In genomic region chr4:64897935-64898334, GRCm38 (mm10) we compare ENCODE assay signal across 21 mouse cellular contexts.
A peak's percentile ranks its signal among the peaks of the same experiment; 100 is the strongest.
DNase-seq lines count a peak whose midpoint lies in the region; ATAC-seq lines count a peak whose summit lies in the region.
"Had no signal": no experiment of that assay in that cellular context is flagged by ENCODE, and none has a peak within 500 bp of the region (broad histone marks: within the 10 kb centered on the region; RNA-seq: fewer than 3 reads in every experiment).

No protein-coding gene starts in this region.

- no peak overlapping the region for H3K27ac ChIP-seq in embryonic facial prominence, embryonic 14.5 days (replicated peaks; ENCODE audit: low read depth, low read length)
- H3K27ac ChIP-seq in embryonic facial prominence, embryonic 10.5 days (replicated peaks): no peak overlapping the region
- H3K27ac ChIP-seq in hindbrain, embryonic 16.5 days (ENCODE audit: low read depth, low read length): no peak overlapping the region
- H3K27ac ChIP-seq: forebrain, embryonic 13.5 days; gastrocnemius, adult 2 months; heart, embryonic 13.5 days; hindbrain, embryonic 12.5 days; hindbrain, postnatal 0 days had no signal

- H3K9ac ChIP-seq in embryonic facial prominence, embryonic 14.5 days (ENCODE audit: low read depth, low read length): no peak overlapping the region
- H3K9ac ChIP-seq in hindbrain, embryonic 16.5 days (ENCODE audit: low read depth, low read length): no peak overlapping the region
- H3K9ac ChIP-seq: forebrain, embryonic 13.5 days; forebrain, postnatal 0 days; heart, embryonic 13.5 days; hindbrain, embryonic 12.5 days had no signal

- no peak overlapping the region for H3K4me2 ChIP-seq in embryonic facial prominence, embryonic 14.5 days (ENCODE audit: low read depth, low read length)
- no peak overlapping the region for H3K4me2 ChIP-seq in hindbrain, embryonic 16.5 days (ENCODE audit: low read length)
- H3K4me2 ChIP-seq: forebrain, embryonic 13.5 days; heart, embryonic 13.5 days; hindbrain, embryonic 12.5 days had no signal

- H3K4me3 ChIP-seq in embryonic facial prominence, embryonic 14.5 days (ENCODE audit: low read depth, low read length): no peak overlapping the region
- no peak overlapping the region for H3K4me3 ChIP-seq in embryonic facial prominence, embryonic 10.5 days
- no peak overlapping the region for H3K4me3 ChIP-seq in hindbrain, embryonic 16.5 days (ENCODE audit: low read length)
- H3K4me3 ChIP-seq: forebrain, embryonic 13.5 days; gastrocnemius, adult 2 months; heart, embryonic 13.5 days; hindbrain, embryonic 12.5 days had no signal

- H3K9me3 ChIP-seq in embryonic facial prominence, embryonic 14.5 days (ENCODE audit: control insufficient read depth, low read length): no peaks in the 10 kb centered on the region
- no peaks in the 10 kb centered on the region for H3K9me3 ChIP-seq in embryonic facial prominence, embryonic 10.5 days
- no peaks in the 10 kb centered on the region for H3K9me3 ChIP-seq in hindbrain, embryonic 16.5 days (ENCODE audit: control insufficient read depth, low read length)
- H3K9me3 ChIP-seq: forebrain, embryonic 13.5 days; heart, embryonic 13.5 days; hindbrain, embryonic 12.5 days had no signal

- WGBS in embryonic facial prominence, embryonic 14.5 days: 55% methylated on average over 3 of the region's 3 CpGs
- WGBS in embryonic facial prominence, embryonic 10.5 days: 87% methylated on average over 3 of the region's 3 CpGs
- WGBS in hindbrain, embryonic 16.5 days: 80% methylated on average over 3 of the region's 3 CpGs

- peak; percentile 55 for DNase-seq in embryonic facial prominence, embryonic 14.5 days (ENCODE audit: low spot score)
- DNase-seq in embryonic facial prominence, embryonic 10.5 days (ENCODE audit: low spot score): no peak
- peak; percentile 83 for DNase-seq in NIH3T3 (ENCODE audit: low read depth)
- DNase-seq in fibroblast of lung, adult 2 months (ENCODE audit: low read depth): peak; percentile 59
- no peak for DNase-seq in gastrocnemius, postnatal 10 days
- DNase-seq: adrenal gland, postnatal 14 days; cerebellum, adult 2 months; cerebellum, postnatal 10 days; forebrain, postnatal 0 days; gastrocnemius, adult 2 months; gastrocnemius, postnatal 36 days; heart, adult 11 months; heart, postnatal 4 days; kidney, adult 11 months had no signal

- no peaks in the 10 kb centered on the region for H3K4me1 ChIP-seq in embryonic facial prominence, embryonic 14.5 days (ENCODE audit: control insufficient read depth, insufficient read depth, low read length)
- H3K4me1 ChIP-seq in embryonic facial prominence, embryonic 10.5 days: no peaks in the 10 kb centered on the region
- H3K4me1 ChIP-seq in hindbrain, embryonic 16.5 days (ENCODE audit: control insufficient read depth, insufficient read depth, low read depth, low read length): no peaks in the 10 kb centered on the region
- H3K4me1 ChIP-seq: forebrain, embryonic 13.5 days; heart, embryonic 13.5 days; hindbrain, embryonic 12.5 days had no signal

- no peaks in the 10 kb centered on the region for H3K27me3 ChIP-seq in embryonic facial prominence, embryonic 14.5 days (replicated peaks; ENCODE audit: control insufficient read depth, insufficient read depth, low read length)
- no peaks in the 10 kb centered on the region for H3K27me3 ChIP-seq in embryonic facial prominence, embryonic 10.5 days (replicated peaks; ENCODE audit: low read depth, poor library complexity, severe bottlenecking)
- no peaks in the 10 kb centered on the region for H3K27me3 ChIP-seq in hindbrain, embryonic 16.5 days (replicated peaks; ENCODE audit: control insufficient read depth, insufficient read depth, low read length)
- H3K27me3 ChIP-seq: forebrain, embryonic 13.5 days; heart, embryonic 13.5 days; hindbrain, embryonic 12.5 days had no signal

- no peaks in the 10 kb centered on the region for H3K36me3 ChIP-seq in embryonic facial prominence, embryonic 14.5 days (ENCODE audit: control insufficient read depth, insufficient read depth, low read length)
- H3K36me3 ChIP-seq in embryonic facial prominence, embryonic 10.5 days (replicated peaks): no peaks in the 10 kb centered on the region
- H3K36me3 ChIP-seq in hindbrain, embryonic 16.5 days (ENCODE audit: control insufficient read depth, insufficient read depth, low read length): no peaks in the 10 kb centered on the region
- H3K36me3 ChIP-seq: heart, embryonic 13.5 days; hindbrain, embryonic 12.5 days had no signal

- ATAC-seq in embryonic facial prominence, embryonic 14.5 days (ENCODE audit: low read depth): peak; percentile 62; the same call in 1 of the 2 replicates
- ATAC-seq in megakaryocyte progenitor cell, adult 5-6 weeks (replicated peaks; ENCODE audit: poor library complexity): no peak
- no peak for ATAC-seq in hindbrain, embryonic 16.5 days
- ATAC-seq: activated CD4-positive, CD25-positive, alpha-beta regulatory T cell, adult 4 months; forebrain, embryonic 13.5 days; forebrain, postnatal 0 days; hindbrain, postnatal 0 days had no signal

Comparison
In these comparisons a context has a peak if more than half of its experiments do, and no peak if none do; other contexts are left out.
1. DNase-seq: peak in embryonic facial prominence, embryonic 14.5 days (single experiment), NIH3T3 (single experiment) and fibroblast of lung, adult 2 months (single experiment); none in embryonic facial prominence, embryonic 10.5 days (single experiment) and gastrocnemius, postnatal 10 days (single experiment).